ENCODE assay signal across 8 mouse cellular contexts in the genomic region with DNA sequence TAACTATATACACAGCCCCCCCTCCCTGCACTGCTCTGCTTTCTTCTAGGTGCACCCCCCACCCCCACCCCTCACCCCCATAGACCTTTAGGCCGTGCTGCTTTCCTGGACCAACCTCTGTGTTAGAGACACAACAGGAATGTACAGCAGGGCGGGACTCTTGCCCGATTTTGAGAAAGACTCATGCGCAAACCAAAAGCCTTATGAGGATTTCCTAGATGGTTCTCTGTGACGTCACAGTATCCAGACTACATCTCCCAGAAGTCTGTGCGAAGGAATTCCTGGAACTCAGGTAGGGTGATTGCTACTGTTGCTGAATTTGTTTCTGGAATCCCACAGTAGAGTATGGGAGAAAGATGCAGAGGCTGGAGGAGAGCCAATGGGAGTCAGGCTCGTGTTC. TPM values are rescaled to one million over a fixed set of nuclear protein-coding genes. Genes with fewer than 3 reads are reported as not detected.
DNase-seq lines count a peak whose midpoint lies in the region; TF ChIP-seq lines count a peak whose summit lies in the region.

A gene (minus strand): TSS at position 153 of the 400 bp plus-strand sequence.

- no peaks in the 10 kb centered on the region for H3K36me3 ChIP-seq in testis, adult 2 months (ENCODE audit: control insufficient read depth, insufficient read depth, low read length)

- H3K4me1 ChIP-seq in testis, adult 2 months (ENCODE audit: control insufficient read depth, insufficient read depth, low read length): no peaks in the 10 kb centered on the region

- H3K4me3 ChIP-seq in testis, adult 2 months (ENCODE audit: control insufficient read depth, low read depth, low read length): peak within 1 kb of the TSS; percentile 80

- no peaks in the 10 kb centered on the region for H3K27me3 ChIP-seq in testis, adult 2 months (ENCODE audit: control insufficient read depth, insufficient read depth, low read length)

- H3K27ac ChIP-seq in testis, adult 2 months (ENCODE audit: control insufficient read depth, insufficient read depth, low read depth, low read length): no peak within 1 kb of the TSS

- peak; percentile 5 to 12 for DNase-seq in cerebellum, postnatal 10 days
- no peak for DNase-seq in cerebellum, adult 11-12 months
- DNase-seq in testis, postnatal 10 days (ENCODE audit: low spot score): no peak
- peak; percentile 16 to 27 for DNase-seq in left cerebral cortex, adult 18-20 months (ENCODE audit: low spot score in 2 of 2)
- DNase-seq in right cerebral cortex, postnatal 10 days (ENCODE audit: low spot score in 2 of 2): peak; percentile 41 to 44
- no peak for DNase-seq in adrenal gland, postnatal 14 days
- no peak for DNase-seq in heart, postnatal 4 days

- no peak for TF ChIP-seq CTCF in testis, adult 2 months (IDR thresholded peaks at IDR 0.05; ENCODE audit: control insufficient read depth, insufficient read depth, insufficient replicate concordance, low read depth, low read length)

- no peak for TF ChIP-seq POLR2A in testis, adult 2 months (IDR thresholded peaks at IDR 0.05; ENCODE audit: control insufficient read depth, low read depth, low read length)

RNA-seq across cellular contexts. Expression of the gene that starts here (rescaled TPM):
- 1.3 and 1.5 TPM in 2 replicates for polyA plus RNA-seq in testis, adult 2 months (2012; rRNA removed)
- total RNA-seq in left cerebral cortex, adult 18-20 months (2021): 10 to 100 TPM; 18.7 to 20.4 TPM
- total RNA-seq in adrenal gland, postnatal 14 days (2021): 3.7 and 3.8 TPM in 2 replicates
- total RNA-seq in heart, postnatal 4 days (2021): 1 to 10 TPM; 2.5 to 3.2 TPM

Comparison
In these comparisons a context has a peak if more than half of its experiments do, and no peak if none do; other contexts are left out.
1. DNase-seq: peak in cerebellum, postnatal 10 days (2 of 2), left cerebral cortex, adult 18-20 months (2 of 2) and right cerebral cortex, postnatal 10 days (2 of 2); none in cerebellum, adult 11-12 months (single experiment), testis, postnatal 10 days (single experiment), adrenal gland, postnatal 14 days (single experiment) and heart, postnatal 4 days (single experiment).